Mouse (Mus musculus) neural tube, embryonic 10.5 days (tissue): Measurements from ENCODE around the gene Sf3a2.

Experiments
- DNase-seq: peaks from one replicate; pipeline ENCODE4 v3.0.0-alpha.2; 2017; ENCODE audit warnings: low spot score; ENCODE audit errors: extremely low spot score

The Sf3a2 gene

GRCm38 (mm10) chr10:80843931-80844547, 46.0 kb downstream of the Sf3a2 start, which contains the start of gene Lingo3:
Gene Lingo3, minus strand, starts transcription at chr10:80844039.
- no peak for DNase-seq

- no peak for DNase-seq
Observed at GRCm38 (mm10) chr10:80845055-80845693, 47.2 kb downstream of the Sf3a2 start.

- no peak for DNase-seq
Observed at GRCm38 (mm10) chr10:80845732-80846131, 47.7 kb downstream of the Sf3a2 start.

- DNase-seq = no peak
Observed at GRCm38 (mm10) chr10:80848571-80848970, 50.6 kb downstream of the Sf3a2 start.
